Mouse (Mus musculus): Measurements from ENCODE around the gene Olfr116. TPM values are rescaled to one million over a fixed set of nuclear protein-coding genes. Genes with fewer than 3 reads are reported as not detected.

The Olfr116 gene
- total RNA-seq (2014; rRNA removed) (not detected in 2 replicates), polyA plus RNA-seq (2012; rRNA removed) (not detected in 2 replicates)

GRCm38 (mm10) chr17:37627009-37627408 is at the start of gene Olfr116, which contains the start of gene Olfr115:
Gene Olfr116, minus strand, starts transcription at chr17:37627199.
Gene Olfr115, minus strand, starts transcription at chr17:37627109.
- no peak for DNase-seq (ENCODE audit: extremely low read depth, low read depth, low spot score)

GRCm38 (mm10) chr17:37666688-37667087 is 39.7 kb upstream of the Olfr116 start, which contains the start of gene Olfr118:
Gene Olfr118, plus strand, starts transcription at chr17:37666988.
- Histone ChIP-seq H3K27me3 (ENCODE audit: control insufficient read depth, insufficient read depth, low read length) (no peaks in the 10 kb centered on the region), H3K4me1 (ENCODE audit: control insufficient read depth, insufficient read depth, low read length) (no peaks in the 10 kb centered on the region), H3K79me2 (ENCODE audit: control insufficient read depth, insufficient read depth, low read length) (no peaks in the 10 kb centered on the region), H3K9ac (ENCODE audit: low read depth, low read length) (no peak within 1 kb of the TSS), H3K36me3 (ENCODE audit: control insufficient read depth, insufficient read depth, low read length) (no peaks in the 10 kb centered on the region), H3K27ac (replicated peaks; ENCODE audit: insufficient read depth, low read depth, low read length) (no peak within 1 kb of the TSS), H3K4me3 (ENCODE audit: insufficient read depth, low read depth, low read length) (no peak within 1 kb of the TSS)
- TF ChIP-seq CTCF (IDR thresholded peaks at IDR 0.05; ENCODE audit: low read depth, low read length) (no peak), POLR2A (IDR thresholded peaks at IDR 0.05; ENCODE audit: extremely low read depth, insufficient read depth, low read length) (no peak)
- no peak for DNase-seq (ENCODE audit: extremely low read depth, low read depth, low spot score)
- WGBS = 40% methylated on average over 2 of the region's 2 CpGs

More at GRCm38 (mm10) chr17:37627009-37627408, at the start of gene Olfr116, which contains the start of gene Olfr115:
- Histone ChIP-seq H3K27me3 (ENCODE audit: control insufficient read depth, insufficient read depth, low read length) (no peaks in the 10 kb centered on the region), H3K9ac (ENCODE audit: low read depth, low read length) (no peak within 1 kb of the TSS), H3K27ac (replicated peaks; ENCODE audit: insufficient read depth, low read depth, low read length) (no peak within 1 kb of the TSS), H3K4me1 (ENCODE audit: control insufficient read depth, insufficient read depth, low read length) (no peaks in the 10 kb centered on the region), H3K79me2 (ENCODE audit: control insufficient read depth, insufficient read depth, low read length) (no peaks in the 10 kb centered on the region), H3K4me3 (ENCODE audit: insufficient read depth, low read depth, low read length) (no peak within 1 kb of the TSS), H3K36me3 (ENCODE audit: control insufficient read depth, insufficient read depth, low read length) (no peaks in the 10 kb centered on the region)
- TF ChIP-seq CTCF (IDR thresholded peaks at IDR 0.05; ENCODE audit: low read depth, low read length) (no peak), POLR2A (IDR thresholded peaks at IDR 0.05; ENCODE audit: extremely low read depth, insufficient read depth, low read length) (no peak)
- WGBS = 74% methylated on average over 2 of the region's 2 CpGs

GRCm38 (mm10) chr17:37663682-37664081 is 36.7 kb upstream of the Olfr116 start, which contains the start of gene Olfr117:
Gene Olfr117, minus strand, starts transcription at chr17:37663782.
- WGBS = 48% methylated on average over 1 of the region's 1 CpGs
- no peaks in the 10 kb centered on the region for H3K27me3 ChIP-seq (ENCODE audit: control insufficient read depth, insufficient read depth, low read length)
- DNase-seq (ENCODE audit: extremely low read depth, low read depth, low spot score) = no peak

GRCm38 (mm10) chr17:37592643-37593042 is 34.4 kb downstream of the Olfr116 start, which contains the start of gene Olfr114:
Gene Olfr114, minus strand, starts transcription at chr17:37592743.
- no peak within 1 kb of the TSS for H3K4me3 ChIP-seq (ENCODE audit: insufficient read depth, low read depth, low read length)
- TF ChIP-seq CTCF (IDR thresholded peaks at IDR 0.05; ENCODE audit: low read depth, low read length) (no peak), POLR2A (IDR thresholded peaks at IDR 0.05; ENCODE audit: extremely low read depth, insufficient read depth, low read length) (no peak)
- no peak for DNase-seq (ENCODE audit: extremely low read depth, low read depth, low spot score)
- no peaks in the 10 kb centered on the region for H3K27me3 ChIP-seq (ENCODE audit: control insufficient read depth, insufficient read depth, low read length)
- H3K27ac ChIP-seq (replicated peaks; ENCODE audit: insufficient read depth, low read depth, low read length) = no peak within 1 kb of the TSS
- H3K9ac ChIP-seq (ENCODE audit: low read depth, low read length) = no peak within 1 kb of the TSS
- no peaks in the 10 kb centered on the region for H3K79me2 ChIP-seq (ENCODE audit: control insufficient read depth, insufficient read depth, low read length)
- no peaks in the 10 kb centered on the region for H3K36me3 ChIP-seq (ENCODE audit: control insufficient read depth, insufficient read depth, low read length)
- H3K4me1 ChIP-seq (ENCODE audit: control insufficient read depth, insufficient read depth, low read length) = no peaks in the 10 kb centered on the region

More at GRCm38 (mm10) chr17:37663682-37664081, 36.7 kb upstream of the Olfr116 start, which contains the start of gene Olfr117:
- H3K4me1 ChIP-seq (ENCODE audit: control insufficient read depth, insufficient read depth, low read length) = no peaks in the 10 kb centered on the region
- no peak within 1 kb of the TSS for H3K27ac ChIP-seq (replicated peaks; ENCODE audit: insufficient read depth, low read depth, low read length)
- TF ChIP-seq POLR2A (IDR thresholded peaks at IDR 0.05; ENCODE audit: extremely low read depth, insufficient read depth, low read length) (no peak), CTCF (IDR thresholded peaks at IDR 0.05; ENCODE audit: low read depth, low read length) (no peak)
- no peaks in the 10 kb centered on the region for H3K36me3 ChIP-seq (ENCODE audit: control insufficient read depth, insufficient read depth, low read length)
- no peak within 1 kb of the TSS for H3K9ac ChIP-seq (ENCODE audit: low read depth, low read length)
- no peak within 1 kb of the TSS for H3K4me3 ChIP-seq (ENCODE audit: insufficient read depth, low read depth, low read length)
- no peaks in the 10 kb centered on the region for H3K79me2 ChIP-seq (ENCODE audit: control insufficient read depth, insufficient read depth, low read length)

- no peaks in the 10 kb centered on the region for H3K79me2 ChIP-seq (ENCODE audit: control insufficient read depth, insufficient read depth, low read length)
- no peak for DNase-seq (ENCODE audit: extremely low read depth, low read depth, low spot score)
- no peak for TF ChIP-seq CTCF (IDR thresholded peaks at IDR 0.05; ENCODE audit: low read depth, low read length)
- no peak for TF ChIP-seq POLR2A (IDR thresholded peaks at IDR 0.05; ENCODE audit: extremely low read depth, insufficient read depth, low read length)
- H3K27me3 ChIP-seq (ENCODE audit: control insufficient read depth, insufficient read depth, low read length) = no peaks in the 10 kb centered on the region
- no peaks in the 10 kb centered on the region for H3K36me3 ChIP-seq (ENCODE audit: control insufficient read depth, insufficient read depth, low read length)
- no peak within 1 kb of the TSS for H3K4me3 ChIP-seq (ENCODE audit: insufficient read depth, low read depth, low read length)
- H3K4me1 ChIP-seq (ENCODE audit: control insufficient read depth, insufficient read depth, low read length) = no peaks in the 10 kb centered on the region
- H3K27ac ChIP-seq (replicated peaks; ENCODE audit: insufficient read depth, low read depth, low read length) = no peak within 1 kb of the TSS
- H3K9ac ChIP-seq (ENCODE audit: low read depth, low read length) = no peak within 1 kb of the TSS
These were observed 49.4 kb downstream of the Olfr116 start, which contains the start of gene Olfr113 for GRCm38 (mm10) chr17:37577563-37577962. Gene Olfr113, minus strand, starts transcription at chr17:37577663.

Other genes with a start within 250 kb of the Olfr116 start
- gene Olfr105-ps, start 248.2 kb downstream of the Olfr116 start, total RNA-seq (2014; rRNA removed) = not detected in 2 replicates
- not detected in 2 replicates for gene Olfr105-ps, start 248.2 kb downstream of the Olfr116 start, polyA plus RNA-seq (2012; rRNA removed)
- not detected in 2 replicates for gene Olfr106-ps, start 236.8 kb downstream of the Olfr116 start, total RNA-seq (2014; rRNA removed)
- not detected in 2 replicates for gene Olfr106-ps, start 236.8 kb downstream of the Olfr116 start, polyA plus RNA-seq (2012; rRNA removed)
- gene Olfr107, start 228.0 kb downstream of the Olfr116 start, total RNA-seq (2014; rRNA removed) = not detected in 2 replicates
- gene Olfr107, start 228.0 kb downstream of the Olfr116 start, polyA plus RNA-seq (2012; rRNA removed) = not detected in 2 replicates
- gene Olfr108, start 181.7 kb downstream of the Olfr116 start, total RNA-seq (2014; rRNA removed) = not detected in 2 replicates
- not detected in 2 replicates for gene Olfr108, start 181.7 kb downstream of the Olfr116 start, polyA plus RNA-seq (2012; rRNA removed)
- not detected in 2 replicates for gene Olfr109, start 168.3 kb downstream of the Olfr116 start, total RNA-seq (2014; rRNA removed)
- gene Olfr109, start 168.3 kb downstream of the Olfr116 start, polyA plus RNA-seq (2012; rRNA removed) = not detected in 2 replicates
- 0.18 and 0.54 TPM in 2 replicates for gene H2-M2, start 143.6 kb downstream of the Olfr116 start, total RNA-seq (2014; rRNA removed)
- not detected in 2 replicates for gene H2-M2, start 143.6 kb downstream of the Olfr116 start, polyA plus RNA-seq (2012; rRNA removed)
- not detected in 2 replicates for gene Olfr110, start 134.7 kb downstream of the Olfr116 start, total RNA-seq (2014; rRNA removed)
- gene Olfr110, start 134.7 kb downstream of the Olfr116 start, polyA plus RNA-seq (2012; rRNA removed) = not detected in 2 replicates
- not detected in 2 replicates for gene Olfr111, start 119.2 kb downstream of the Olfr116 start, total RNA-seq (2014; rRNA removed)
- not detected in 2 replicates for gene Olfr111, start 119.2 kb downstream of the Olfr116 start, polyA plus RNA-seq (2012; rRNA removed)
- not detected in 2 replicates for gene Olfr112, start 57.7 kb downstream of the Olfr116 start, total RNA-seq (2014; rRNA removed)
- not detected in 2 replicates for gene Olfr112, start 57.7 kb downstream of the Olfr116 start, polyA plus RNA-seq (2012; rRNA removed)
- gene Olfr113, start 49.5 kb downstream of the Olfr116 start, total RNA-seq (2014; rRNA removed) = not detected in 2 replicates
- not detected in 2 replicates for gene Olfr113, start 49.5 kb downstream of the Olfr116 start, polyA plus RNA-seq (2012; rRNA removed)
- gene Olfr114, start 34.5 kb downstream of the Olfr116 start, total RNA-seq (2014; rRNA removed) = not detected in 2 replicates
- gene Olfr114, start 34.5 kb downstream of the Olfr116 start, polyA plus RNA-seq (2012; rRNA removed) = not detected in 2 replicates
- not detected in 2 replicates for gene Olfr115, start 90 bp downstream of the Olfr116 start, total RNA-seq (2014; rRNA removed)
- not detected in 2 replicates for gene Olfr115, start 90 bp downstream of the Olfr116 start, polyA plus RNA-seq (2012; rRNA removed)
- gene Olfr117, start 36.6 kb upstream of the Olfr116 start, total RNA-seq (2014; rRNA removed) = not detected in 2 replicates
- not detected in 2 replicates for gene Olfr117, start 36.6 kb upstream of the Olfr116 start, polyA plus RNA-seq (2012; rRNA removed)
- gene Olfr118, start 39.8 kb upstream of the Olfr116 start, total RNA-seq (2014; rRNA removed) = not detected in 2 replicates
- gene Olfr118, start 39.8 kb upstream of the Olfr116 start, polyA plus RNA-seq (2012; rRNA removed) = not detected in 2 replicates
- not detected in 2 replicates for gene Olfr119, start 69.4 kb upstream of the Olfr116 start, total RNA-seq (2014; rRNA removed)
- gene Olfr119, start 69.4 kb upstream of the Olfr116 start, polyA plus RNA-seq (2012; rRNA removed) = not detected in 2 replicates
- not detected in 2 replicates for gene Olfr120, start 94.6 kb upstream of the Olfr116 start, total RNA-seq (2014; rRNA removed)
- not detected in 2 replicates for gene Olfr120, start 94.6 kb upstream of the Olfr116 start, polyA plus RNA-seq (2012; rRNA removed)
- gene Olfr121, start 121.7 kb upstream of the Olfr116 start, total RNA-seq (2014; rRNA removed) = not detected in 2 replicates
- not detected in 2 replicates for gene Olfr121, start 121.7 kb upstream of the Olfr116 start, polyA plus RNA-seq (2012; rRNA removed)
- not detected in 2 replicates for gene Olfr122, start 141.4 kb upstream of the Olfr116 start, total RNA-seq (2014; rRNA removed)
- gene Olfr122, start 141.4 kb upstream of the Olfr116 start, polyA plus RNA-seq (2012; rRNA removed) = not detected in 2 replicates
- not detected in 2 replicates for gene Olfr123, start 166.3 kb upstream of the Olfr116 start, total RNA-seq (2014; rRNA removed)
- not detected in 2 replicates for gene Olfr123, start 166.3 kb upstream of the Olfr116 start, polyA plus RNA-seq (2012; rRNA removed)
- gene Olfr124, start 172.7 kb upstream of the Olfr116 start, total RNA-seq (2014; rRNA removed) = not detected in 2 replicates
- not detected in 2 replicates for gene Olfr124, start 172.7 kb upstream of the Olfr116 start, polyA plus RNA-seq (2012; rRNA removed)
- not detected in 2 replicates for gene Olfr125, start 205.8 kb upstream of the Olfr116 start, total RNA-seq (2014; rRNA removed)
- gene Olfr125, start 205.8 kb upstream of the Olfr116 start, polyA plus RNA-seq (2012; rRNA removed) = not detected in 2 replicates
- gene Olfr126, start 220.3 kb upstream of the Olfr116 start, total RNA-seq (2014; rRNA removed) = not detected in 2 replicates
- not detected in 2 replicates for gene Olfr126, start 220.3 kb upstream of the Olfr116 start, polyA plus RNA-seq (2012; rRNA removed)

Data from liver, adult 2 months (tissue).